In genomic region chr4:106841303-106841702, GRCm38 (mm10) we compare ENCODE assay signal across 10 mouse cellular contexts. TPM values are rescaled to one million over a fixed set of nuclear protein-coding genes. Genes with fewer than 3 reads are reported as not detected.
DNase-seq lines count a peak whose midpoint lies in the region; ATAC-seq and TF ChIP-seq lines count a peak whose summit lies in the region.
"Had no signal": no experiment of that assay in that cellular context is flagged by ENCODE, and none has a peak within 500 bp of the region (broad histone marks: within the 10 kb centered on the region; RNA-seq: fewer than 3 reads in every experiment).

No protein-coding gene starts in this region.

- H3K36me3 ChIP-seq in lung, postnatal 0 days (ENCODE audit: insufficient read depth, low read length), result no peaks in the 10 kb centered on the region
- H3K36me3 ChIP-seq in limb, embryonic 11.5 days (ENCODE audit: control insufficient read depth, insufficient read depth, low read length), result no peaks in the 10 kb centered on the region

- no peaks in the 10 kb centered on the region for H3K27me3 ChIP-seq in lung, postnatal 0 days (replicated peaks; ENCODE audit: insufficient read depth, low read length)
- no peaks in the 10 kb centered on the region for H3K27me3 ChIP-seq in limb, embryonic 11.5 days (ENCODE audit: control insufficient read depth, insufficient read depth, low read length)

- DNase-seq in cerebellum, adult 9-10 months, result peak; percentile 40
- DNase-seq in cerebellum, postnatal 4 days (ENCODE audit: low spot score in 2 of 2), result no peak
- no peak for DNase-seq in lung, postnatal 0 days (ENCODE audit: low spot score)
- no peak for DNase-seq in lung, postnatal 36 days
- no peak for DNase-seq in limb, embryonic 11.5 days (ENCODE audit: low spot score)
- DNase-seq in thymus, postnatal 14 days, result peak; percentile 47
- no peak for DNase-seq in urinary bladder, postnatal 36 days (ENCODE audit: low spot score in 2 of 2)
- no peak for DNase-seq in cerebellum, adult 8-10 months
- DNase-seq: kidney, adult 18-20 months; right cerebral cortex, postnatal 25 days had no signal

- WGBS in lung, postnatal 0 days, result 22% methylated on average over 7 of the region's 7 CpGs
- 10% methylated on average over 7 of the region's 7 CpGs for WGBS in limb, embryonic 11.5 days

- ATAC-seq in lung, postnatal 0 days, result no peak
- no peak for ATAC-seq in limb, embryonic 11.5 days (ENCODE audit: insufficient number of reproducible peaks, low FRiP score, low TSS enrichment, low read depth)

- H3K27ac ChIP-seq in lung, postnatal 0 days (ENCODE audit: low read length), result 0 out of 2 replicates have a peak overlapping the region, but pooled peaks have one; percentile 6
- peak overlapping the region; percentile 94 for H3K27ac ChIP-seq in limb, embryonic 11.5 days (replicated peaks; ENCODE audit: low read depth, low read length)

- H3K4me2 ChIP-seq in lung, postnatal 0 days (replicated peaks; ENCODE audit: low read depth, low read length), result no peak overlapping the region
- H3K4me2 ChIP-seq in limb, embryonic 11.5 days (ENCODE audit: low read depth, severe bottlenecking), result no peak overlapping the region

- H3K4me3 ChIP-seq in lung, postnatal 0 days (ENCODE audit: low read depth, low read length), result no peak overlapping the region
- H3K4me3 ChIP-seq in limb, embryonic 11.5 days (ENCODE audit: low read depth, low read length), result no peak overlapping the region

- no peak for TF ChIP-seq EP300 in lung, postnatal 0 days (IDR thresholded peaks at IDR 0.05)

- no peak overlapping the region for H3K9ac ChIP-seq in lung, postnatal 0 days (replicated peaks; ENCODE audit: low read depth)
- H3K9ac ChIP-seq in limb, embryonic 11.5 days (ENCODE audit: low read length), result peak overlapping the region; percentile 28; the same call in 1 of the 2 replicates

- no peak for TF ChIP-seq CTCF in lung, postnatal 0 days (IDR thresholded peaks at IDR 0.05)

- H3K4me1 ChIP-seq in lung, postnatal 0 days (ENCODE audit: insufficient read depth, low read depth, low read length), result peaks cover 13% of the 10 kb centered on the region; the same call in 1 of the 2 replicates
- peaks cover 58% of the 10 kb centered on the region for H3K4me1 ChIP-seq in limb, embryonic 11.5 days (ENCODE audit: control insufficient read depth, insufficient read depth, low read length)

- H3K9me3 ChIP-seq in lung, postnatal 0 days (ENCODE audit: low read length), result no peaks in the 10 kb centered on the region
- H3K9me3 ChIP-seq in limb, embryonic 11.5 days (ENCODE audit: control insufficient read depth, low read length), result no peaks in the 10 kb centered on the region

RNA-seq across cellular contexts. Expression of gene Acot11, which starts 36.5 kb away (rescaled TPM):
- 0.93 and 0.96 TPM in 2 replicates for polyA plus RNA-seq in lung, postnatal 0 days (2015; fragmentation: Nextera tagmentation; extraction: Ambion mirVana)
- polyA plus RNA-seq in limb, embryonic 11.5 days (2014; fragmentation: Nextera tagmentation; extraction: Ambion mirVana), result 6.5 and 10.1 TPM in 2 replicates

Comparison
In these comparisons a context has a peak if more than half of its experiments do, and no peak if none do; other contexts are left out.
1. DNase-seq: peak in cerebellum, adult 9-10 months (single experiment) and thymus, postnatal 14 days (single experiment); none in cerebellum, postnatal 4 days (0 of 2), lung, postnatal 0 days (single experiment), lung, postnatal 36 days (single experiment), limb, embryonic 11.5 days (single experiment), urinary bladder, postnatal 36 days (0 of 2) and cerebellum, adult 8-10 months (single experiment).